Mouse (Mus musculus): ENCODE data around the gene Mrvi1. TPM values are rescaled to one million over a fixed set of nuclear protein-coding genes. Genes with fewer than 3 reads are reported as not detected.

Mrvi1 gene
- polyA plus RNA-seq, 1 experiment from 2014 or later = 1.7 TPM

DNA sequence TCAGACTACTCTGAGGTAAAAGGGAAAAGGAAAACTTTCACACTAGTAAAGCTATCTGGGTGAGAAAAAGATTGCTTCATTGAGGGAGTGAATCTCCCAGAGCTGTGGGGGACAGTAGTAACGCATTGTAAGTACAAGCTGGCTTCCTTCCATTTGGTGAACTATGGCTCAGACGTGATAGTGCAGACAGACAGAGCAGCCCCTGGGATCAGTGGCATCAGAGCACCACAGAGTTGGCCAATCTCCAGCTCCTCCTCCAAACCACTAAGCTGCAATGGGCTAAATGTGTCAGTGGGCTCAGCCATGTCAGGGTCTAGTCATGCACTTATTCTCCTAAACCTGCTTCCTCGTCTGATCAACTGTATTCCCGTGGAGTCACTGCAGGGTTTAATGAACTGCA is 158.7 kb downstream of the Mrvi1 start:
- H3K4me2 ChIP-seq (ENCODE audit: low read depth, low read length, severe bottlenecking) = no peak overlapping the region
- WGBS = 90% methylated on average over 4 of the region's 4 CpGs
- H3K27ac ChIP-seq (ENCODE audit: low read depth, low read length) = no peak overlapping the region
- DNase-seq (ENCODE audit: low spot score) (no peak), ATAC-seq (replicated peaks; ENCODE audit: low FRiP score) (no peak)
- H3K27me3 ChIP-seq (ENCODE audit: control insufficient read depth, insufficient read depth, low read length) = no peaks in the 10 kb centered on the region
- H3K4me1 ChIP-seq (replicated peaks; ENCODE audit: control insufficient read depth, insufficient read depth, low read length) = no peaks in the 10 kb centered on the region
- no peak overlapping the region for H3K9ac ChIP-seq (ENCODE audit: low read length)
- no peaks in the 10 kb centered on the region for H3K9me3 ChIP-seq (ENCODE audit: control insufficient read depth, low read length)
- H3K4me3 ChIP-seq (ENCODE audit: low read depth, low read length) = no peak overlapping the region
- peaks cover 3% of the 10 kb centered on the region for H3K36me3 ChIP-seq (ENCODE audit: control insufficient read depth, insufficient read depth, low read length)

- WGBS = 87% methylated on average over 8 of the region's 8 CpGs
- H3K36me3 ChIP-seq (ENCODE audit: control insufficient read depth, insufficient read depth, low read length) = peaks cover 3% of the 10 kb centered on the region
Observed at GRCm38 (mm10) chr7:110823076-110823475, 159.2 kb downstream of the Mrvi1 start.

DNA sequence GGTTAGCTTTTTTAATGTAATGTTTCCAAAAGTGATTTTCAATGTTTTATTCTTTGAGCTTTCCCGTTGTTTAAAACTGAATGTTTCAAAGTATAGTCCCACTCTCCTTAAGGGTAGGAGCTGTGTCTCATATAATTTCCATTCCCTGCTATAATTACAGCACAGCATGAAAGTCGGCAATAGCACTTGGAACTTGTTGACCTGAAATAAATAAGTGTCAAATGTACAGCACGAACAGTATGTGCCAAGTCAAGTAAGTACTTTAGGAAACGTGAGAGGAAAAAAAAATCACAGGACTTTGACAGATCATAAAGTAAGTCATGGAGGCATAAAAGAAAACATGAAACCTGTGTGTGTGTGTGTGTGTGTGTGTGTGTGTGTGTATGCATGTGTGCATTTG is 160.2 kb downstream of the Mrvi1 start:
- WGBS = 86% methylated on average over 4 of the region's 4 CpGs
- H3K4me3 ChIP-seq (ENCODE audit: low read depth, low read length) = no peak overlapping the region
- ATAC-seq (replicated peaks; ENCODE audit: low FRiP score) (no peak), DNase-seq (ENCODE audit: low spot score) (no peak)
- H3K4me1 ChIP-seq (replicated peaks; ENCODE audit: control insufficient read depth, insufficient read depth, low read length) = no peaks in the 10 kb centered on the region
- H3K4me2 ChIP-seq (ENCODE audit: low read depth, low read length, severe bottlenecking) = no peak overlapping the region
- no peak overlapping the region for H3K27ac ChIP-seq (ENCODE audit: low read depth, low read length)
- peaks cover 3% of the 10 kb centered on the region for H3K36me3 ChIP-seq (ENCODE audit: control insufficient read depth, insufficient read depth, low read length)
- H3K9me3 ChIP-seq (ENCODE audit: control insufficient read depth, low read length) = no peaks in the 10 kb centered on the region
- H3K27me3 ChIP-seq (ENCODE audit: control insufficient read depth, insufficient read depth, low read length) = no peaks in the 10 kb centered on the region
- no peak overlapping the region for H3K9ac ChIP-seq (ENCODE audit: low read length)

More at GRCm38 (mm10) chr7:110823076-110823475, 159.2 kb downstream of the Mrvi1 start:
- Histone ChIP-seq H3K9me3 (ENCODE audit: control insufficient read depth, low read length) (no peaks in the 10 kb centered on the region), H3K9ac (ENCODE audit: low read length) (no peak overlapping the region), H3K27me3 (ENCODE audit: control insufficient read depth, insufficient read depth, low read length) (no peaks in the 10 kb centered on the region), H3K4me2 (ENCODE audit: low read depth, low read length, severe bottlenecking) (no peak overlapping the region), H3K4me3 (ENCODE audit: low read depth, low read length) (no peak overlapping the region), H3K27ac (ENCODE audit: low read depth, low read length) (no peak overlapping the region), H3K4me1 (replicated peaks; ENCODE audit: control insufficient read depth, insufficient read depth, low read length) (no peaks in the 10 kb centered on the region)
- ATAC-seq (replicated peaks; ENCODE audit: low FRiP score) (no peak), DNase-seq (ENCODE audit: low spot score) (no peak)

GRCm38 (mm10) chr7:110821653-110822052 is 160.6 kb downstream of the Mrvi1 start:
- 91% methylated on average over 3 of the region's 3 CpGs for whole genome bisulfite sequencing
- peaks cover 3% of the 10 kb centered on the region; the same call in 1 of the 2 replicates for H3K36me3 ChIP-seq (ENCODE audit: control insufficient read depth, insufficient read depth, low read length)
- no peaks in the 10 kb centered on the region for H3K27me3 ChIP-seq (ENCODE audit: control insufficient read depth, insufficient read depth, low read length)
- DNase-seq (ENCODE audit: low spot score) = no peak
- no peak for ATAC-seq (replicated peaks; ENCODE audit: low FRiP score)
- no peak overlapping the region for H3K4me3 ChIP-seq (ENCODE audit: low read depth, low read length)
- no peak overlapping the region for H3K27ac ChIP-seq (ENCODE audit: low read depth, low read length)
- H3K4me1 ChIP-seq (replicated peaks; ENCODE audit: control insufficient read depth, insufficient read depth, low read length) = no peaks in the 10 kb centered on the region
- no peak overlapping the region for H3K9ac ChIP-seq (ENCODE audit: low read length)
- H3K4me2 ChIP-seq (ENCODE audit: low read depth, low read length, severe bottlenecking) = no peak overlapping the region
- no peaks in the 10 kb centered on the region for H3K9me3 ChIP-seq (ENCODE audit: control insufficient read depth, low read length)

DNA sequence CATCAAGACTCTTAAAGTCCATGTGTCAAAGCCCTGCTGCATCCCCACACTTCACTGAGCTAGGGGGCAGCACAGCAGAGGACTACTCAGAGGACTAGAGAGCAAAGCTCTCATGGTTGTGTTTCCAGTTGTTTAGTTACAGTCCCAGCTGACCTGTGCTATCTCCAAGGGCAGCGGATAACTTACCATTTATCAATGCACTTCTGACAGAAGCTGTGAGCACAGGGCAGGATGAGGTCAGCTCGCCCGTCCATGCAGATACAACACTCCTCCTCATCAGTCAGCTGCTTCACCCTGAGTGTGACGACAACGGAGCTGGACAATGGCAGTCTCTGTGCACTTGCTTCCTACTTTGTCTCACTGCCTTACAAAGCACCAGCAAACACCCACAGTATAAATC is 161.2 kb downstream of the Mrvi1 start:
- Histone ChIP-seq H3K4me2 (ENCODE audit: low read depth, low read length, severe bottlenecking) (no peak overlapping the region), H3K9ac (ENCODE audit: low read length) (no peak overlapping the region; the same call in 1 of the 2 replicates), H3K4me3 (ENCODE audit: low read depth, low read length) (no peak overlapping the region), H3K36me3 (ENCODE audit: control insufficient read depth, insufficient read depth, low read length) (peaks cover 3% of the 10 kb centered on the region; the same call in 1 of the 2 replicates), H3K9me3 (ENCODE audit: control insufficient read depth, low read length) (no peaks in the 10 kb centered on the region), H3K27me3 (ENCODE audit: control insufficient read depth, insufficient read depth, low read length) (no peaks in the 10 kb centered on the region), H3K27ac (ENCODE audit: low read depth, low read length) (no peak overlapping the region), H3K4me1 (replicated peaks; ENCODE audit: control insufficient read depth, insufficient read depth, low read length) (no peaks in the 10 kb centered on the region)
- 61% methylated on average over 5 of the region's 5 CpGs for WGBS
- ATAC-seq (replicated peaks; ENCODE audit: low FRiP score) (no peak), DNase-seq (ENCODE audit: low spot score) (no peak)

- no peak for DNase-seq (ENCODE audit: low spot score)
- Histone ChIP-seq H3K27ac (ENCODE audit: low read depth, low read length) (no peak overlapping the region), H3K9ac (ENCODE audit: low read length) (no peak overlapping the region), H3K36me3 (ENCODE audit: control insufficient read depth, insufficient read depth, low read length) (no peaks in the 10 kb centered on the region), H3K4me2 (ENCODE audit: low read depth, low read length, severe bottlenecking) (no peak overlapping the region), H3K4me3 (ENCODE audit: low read depth, low read length) (no peak overlapping the region), H3K27me3 (ENCODE audit: control insufficient read depth, insufficient read depth, low read length) (no peaks in the 10 kb centered on the region), H3K9me3 (ENCODE audit: control insufficient read depth, low read length) (no peaks in the 10 kb centered on the region), H3K4me1 (replicated peaks; ENCODE audit: control insufficient read depth, insufficient read depth, low read length) (no peaks in the 10 kb centered on the region)
- WGBS = 91% methylated on average over 11 of the region's 11 CpGs
- no peak for ATAC-seq (replicated peaks; ENCODE audit: low FRiP score)
Observed at GRCm38 (mm10) chr7:110818787-110819350, 163.4 kb downstream of the Mrvi1 start.

Other genes starting within 250 kb of the Mrvi1 start
- 1.6 and 1.9 TPM in 2 replicates for gene Ampd3, start 214.3 kb downstream of the Mrvi1 start, polyA plus RNA-seq (2014; fragmentation: Nextera tagmentation; extraction: Ambion mirVana)
- gene Rnf141, start 138.0 kb downstream of the Mrvi1 start, polyA plus RNA-seq (2014; fragmentation: Nextera tagmentation; extraction: Ambion mirVana) = 30.6 and 33.2 TPM in 2 replicates
- gene Lyve1, start 119.2 kb downstream of the Mrvi1 start, polyA plus RNA-seq (2014; fragmentation: Nextera tagmentation; extraction: Ambion mirVana) = 2.1 and 2.8 TPM in 2 replicates
- 78.9 and 85.3 TPM in 2 replicates for gene Ctr9, start 46.5 kb upstream of the Mrvi1 start, polyA plus RNA-seq (2014; fragmentation: Nextera tagmentation; extraction: Ambion mirVana)
- 1,722 and 1,856 TPM in 2 replicates for gene Eif4g2, start 100.6 kb upstream of the Mrvi1 start, polyA plus RNA-seq (2014; fragmentation: Nextera tagmentation; extraction: Ambion mirVana)